Mouse (Mus musculus) liver, embryonic 14.5 days (tissue): Measurements from ENCODE around the gene Pcolce2.

ENCODE experiments used
- CTCF ChIP-seq: IDR thresholded peaks from 2 replicates; pipeline ENCODE4 v1.5.1; 2016; ENCODE audit warnings: antibody characterized with exemption, low read depth, control low read depth
- EP300 ChIP-seq: IDR thresholded peaks from 2 replicates; pipeline ENCODE4 v1.6.1; 2016; ENCODE audit warnings: antibody characterized with exemption, low read depth

GRCm38 (mm10) chr9:95624072-95624471, 13.3 kb upstream of the Pcolce2 start:
- TF ChIP-seq EP300 (no peak), CTCF (no peak)
